Mouse (Mus musculus) bone marrow macrophage, adult 2 months (primary cell): ENCODE results near the gene Gm11992.

Experiments used
- CTCF ChIP-seq: IDR thresholded peaks from 2 replicates; pipeline ENCODE4 v1.5.1; 2012; ENCODE audit warnings: low read depth, mild to moderate bottlenecking, low read length, moderate library complexity
- POLR2A ChIP-seq: IDR thresholded peaks from 2 replicates; pipeline ENCODE4 v1.6.1; 2012; ENCODE audit warnings: mild to moderate bottlenecking, low read depth, low read length, borderline replicate concordance

- TF ChIP-seq CTCF (no peak), POLR2A (no peak)
Measured at GRCm38 (mm10) chr11:9060484-9060883, 12.1 kb downstream of the Gm11992 start.
